Mouse (Mus musculus): ENCODE measurements at regions not wholly inside any gene's neighbourhood (a gene's known extent, or its start where the extent isn't known, plus 50 kb on each side); places are given as distances from the start of the nearest gene placed in this dataset. TPM values are rescaled to one million over a fixed set of nuclear protein-coding genes. Genes with fewer than 3 reads are reported as not detected.

- no peak for DNase-seq
Observed at GRCm38 (mm10) chr4:67662122-67662521, 834.7 kb downstream of the Tlr4 start.

- no peak for DNase-seq
Observed at GRCm38 (mm10) chr4:67673961-67674360, 846.6 kb downstream of the Tlr4 start.

GRCm38 (mm10) chr4:67677589-67677988, 850.2 kb downstream of the Tlr4 start:
- no peak for DNase-seq

GRCm38 (mm10) chr4:67698438-67698837, 871.1 kb downstream of the Tlr4 start:
- DNase-seq: no peak

Small RNA genes in the stretch of these regions (microRNA-seq; reads per million reads assigned to microRNA genes)
- gene Gm44497: not detected
